Mouse (Mus musculus) G1E (cell line): ENCODE measurements at regions not wholly inside any gene's neighbourhood (a gene's known extent, or its start where the extent isn't known, plus 50 kb on each side); places are given as distances from the start of the nearest gene placed in this dataset.

ENCODE experiments used
- CTCF ChIP-seq: IDR thresholded peaks from 2 replicates; pipeline ENCODE4 v1.5.1; 2012; ENCODE audit warnings: low read depth, low read length, inconsistent platforms, mixed read lengths
- GATA1 ChIP-seq: IDR thresholded peaks from 2 replicates; pipeline ENCODE4 v1.6.1; 2012; ENCODE audit warnings: borderline replicate concordance, low read length, inconsistent platforms, mixed read lengths
- GATA2 ChIP-seq: IDR thresholded peaks from 2 replicates; pipeline ENCODE4 v1.6.1; 2012; ENCODE audit warnings: low read depth, low read length, inconsistent platforms, borderline replicate concordance
- TAL1 ChIP-seq: conservative IDR thresholded peaks from 2 replicates; pipeline ENCODE4 v1.6.1; 2012; ENCODE audit warnings: low read depth, low read length, inconsistent platforms, mixed read lengths

DNA sequence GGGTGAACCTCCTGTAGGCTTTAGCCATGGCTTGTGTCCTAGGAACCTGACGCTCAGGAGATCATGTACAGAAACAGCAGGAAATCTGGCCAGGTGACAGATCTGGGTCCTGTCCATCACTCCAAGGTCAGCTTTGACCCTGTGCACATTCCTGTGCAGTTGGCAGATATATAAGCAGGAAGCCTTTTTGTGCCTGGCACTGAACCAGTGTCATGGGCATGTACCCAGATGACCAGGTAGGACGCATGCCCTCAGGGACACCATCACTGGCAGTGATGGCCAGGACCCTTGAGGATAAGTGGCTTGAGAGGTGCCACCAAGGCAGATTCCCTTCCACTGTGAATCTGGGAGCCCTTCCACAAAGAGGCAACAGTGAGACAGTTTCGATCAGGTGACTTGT lies 354.1 kb upstream of the 3110018I06Rik start:
- TF ChIP-seq CTCF (no peak), GATA2 (no peak), GATA1 (no peak), TAL1 (no peak)
